Mouse (Mus musculus): ENCODE measurements around the gene Pbsn. TPM values are rescaled to one million over a fixed set of nuclear protein-coding genes. Genes with fewer than 3 reads are reported as not detected.

Pbsn gene
- polyA plus RNA-seq, 2 experiments, result not detected

DNA sequence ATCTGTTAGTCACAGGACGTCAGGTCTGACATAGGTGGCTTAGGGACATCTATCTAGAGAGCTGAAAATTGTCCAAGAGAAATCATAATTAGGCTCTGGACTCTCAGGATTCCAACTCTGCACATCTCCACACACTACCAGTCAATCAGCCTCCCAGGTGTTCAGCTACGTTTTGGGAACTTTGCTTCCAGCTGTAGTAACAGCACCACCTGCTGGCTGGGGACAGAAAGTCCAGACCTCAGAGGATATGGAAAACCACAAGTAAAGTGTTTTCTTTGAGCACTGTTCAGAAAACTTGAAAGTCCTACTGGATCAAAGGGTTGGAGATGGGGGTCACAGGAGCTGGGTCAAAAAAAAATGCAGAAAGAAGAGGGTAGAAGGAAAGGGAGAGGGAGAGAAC, 44.8 kb downstream of the Pbsn start:
- H3K36me3 ChIP-seq (ENCODE audit: control insufficient read depth, insufficient read depth, low read length), result no peaks in the 10 kb centered on the region
- no peak for ATAC-seq (ENCODE audit: low FRiP score, low read depth)
- H3K4me2 ChIP-seq (replicated peaks; ENCODE audit: low read depth, low read length, severe bottlenecking), result no peak overlapping the region
- H3K27me3 ChIP-seq (ENCODE audit: control insufficient read depth, insufficient read depth, low read length), result no peaks in the 10 kb centered on the region
- peak; percentile 21 for DNase-seq (ENCODE audit: low spot score)
- no peak for TF ChIP-seq POLR2A (IDR thresholded peaks at IDR 0.05; ENCODE audit: borderline replicate concordance, extremely low read depth, insufficient read depth, insufficient read length)
- H3K9me3 ChIP-seq (ENCODE audit: control insufficient read depth, low read length), result no peaks in the 10 kb centered on the region
- no peaks in the 10 kb centered on the region for H3K4me1 ChIP-seq (ENCODE audit: control insufficient read depth, insufficient read depth, low read length)
- no peak overlapping the region for H3K4me3 ChIP-seq (replicated peaks; ENCODE audit: low read length)
- H3K27ac ChIP-seq (replicated peaks; ENCODE audit: low read depth, low read length), result no peak overlapping the region
- WGBS, result 27% methylated on average over 2 of the region's 2 CpGs
- no peak overlapping the region for H3K9ac ChIP-seq (ENCODE audit: low read depth, low read length, severe bottlenecking)

- DNase-seq (ENCODE audit: low spot score) (no peak), ATAC-seq (ENCODE audit: low FRiP score, low read depth) (no peak)
- Histone ChIP-seq H3K4me1 (ENCODE audit: control insufficient read depth, insufficient read depth, low read length) (no peaks in the 10 kb centered on the region), H3K4me3 (replicated peaks; ENCODE audit: low read length) (no peak overlapping the region), H3K36me3 (ENCODE audit: control insufficient read depth, insufficient read depth, low read length) (no peaks in the 10 kb centered on the region), H3K27me3 (ENCODE audit: control insufficient read depth, insufficient read depth, low read length) (no peaks in the 10 kb centered on the region), H3K27ac (replicated peaks; ENCODE audit: low read depth, low read length) (no peak overlapping the region), H3K9me3 (ENCODE audit: control insufficient read depth, low read length) (no peaks in the 10 kb centered on the region), H3K4me2 (replicated peaks; ENCODE audit: low read depth, low read length, severe bottlenecking) (no peak overlapping the region), H3K9ac (ENCODE audit: low read depth, low read length, severe bottlenecking) (no peak overlapping the region)
- 74% methylated on average over 2 of the region's 2 CpGs for WGBS
- TF ChIP-seq POLR2A (IDR thresholded peaks at IDR 0.05; ENCODE audit: borderline replicate concordance, extremely low read depth, insufficient read depth, insufficient read length), result no peak
Measured at GRCm38 (mm10) chrX:77802293-77802692, 51.1 kb downstream of the Pbsn start.

DNA sequence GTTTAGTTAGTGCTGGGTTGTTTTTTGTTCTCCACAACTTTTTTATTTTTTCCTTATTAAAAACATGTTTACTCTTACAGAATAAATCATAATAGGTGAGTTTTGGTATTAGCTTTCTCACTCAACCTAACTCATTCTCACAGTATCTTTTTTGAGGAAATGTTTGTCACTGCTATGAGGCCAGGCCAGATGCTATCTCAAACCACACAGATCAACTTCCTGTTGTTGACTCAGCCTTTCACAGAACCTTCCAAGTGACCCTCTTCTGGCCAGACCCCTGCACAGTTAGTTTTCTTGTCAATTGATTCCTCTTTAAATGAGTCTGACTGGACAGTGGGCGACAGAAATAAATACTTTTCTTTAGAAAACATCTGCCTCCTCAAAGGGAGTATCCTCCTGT, 51.9 kb downstream of the Pbsn start:
- ATAC-seq (ENCODE audit: low FRiP score, low read depth), result no peak

GRCm38 (mm10) chrX:77799554-77799953, 53.9 kb downstream of the Pbsn start:
- DNase-seq (ENCODE audit: low spot score) (no peak), ATAC-seq (ENCODE audit: low FRiP score, low read depth) (no peak)
- Histone ChIP-seq H3K4me1 (ENCODE audit: control insufficient read depth, insufficient read depth, low read length) (no peaks in the 10 kb centered on the region), H3K4me3 (replicated peaks; ENCODE audit: low read length) (no peak overlapping the region), H3K36me3 (ENCODE audit: control insufficient read depth, insufficient read depth, low read length) (no peaks in the 10 kb centered on the region), H3K9ac (ENCODE audit: low read depth, low read length, severe bottlenecking) (no peak overlapping the region), H3K27me3 (ENCODE audit: control insufficient read depth, insufficient read depth, low read length) (no peaks in the 10 kb centered on the region), H3K9me3 (ENCODE audit: control insufficient read depth, low read length) (no peaks in the 10 kb centered on the region), H3K27ac (replicated peaks; ENCODE audit: low read depth, low read length) (no peak overlapping the region), H3K4me2 (replicated peaks; ENCODE audit: low read depth, low read length, severe bottlenecking) (no peak overlapping the region)
- no peak for TF ChIP-seq POLR2A (IDR thresholded peaks at IDR 0.05; ENCODE audit: borderline replicate concordance, extremely low read depth, insufficient read depth, insufficient read length)
- WGBS, result 63% methylated on average over 3 of the region's 3 CpGs

More for the DNA sequence above, 51.9 kb downstream of the Pbsn start:
- Histone ChIP-seq H3K4me2 (replicated peaks; ENCODE audit: low read depth, low read length, severe bottlenecking) (no peak overlapping the region), H3K4me1 (ENCODE audit: control insufficient read depth, insufficient read depth, low read length) (no peaks in the 10 kb centered on the region), H3K36me3 (ENCODE audit: control insufficient read depth, insufficient read depth, low read length) (no peaks in the 10 kb centered on the region), H3K27me3 (ENCODE audit: control insufficient read depth, insufficient read depth, low read length) (no peaks in the 10 kb centered on the region), H3K27ac (replicated peaks; ENCODE audit: low read depth, low read length) (no peak overlapping the region), H3K4me3 (replicated peaks; ENCODE audit: low read length) (no peak overlapping the region), H3K9me3 (ENCODE audit: control insufficient read depth, low read length) (no peaks in the 10 kb centered on the region), H3K9ac (ENCODE audit: low read depth, low read length, severe bottlenecking) (no peak overlapping the region)
- no peak for DNase-seq (ENCODE audit: low spot score)
- no peak for TF ChIP-seq POLR2A (IDR thresholded peaks at IDR 0.05; ENCODE audit: borderline replicate concordance, extremely low read depth, insufficient read depth, insufficient read length)
- 61% methylated on average over 1 of the region's 1 CpGs for WGBS

GRCm38 (mm10) chrX:77797801-77798200, 55.6 kb downstream of the Pbsn start:
- ATAC-seq (ENCODE audit: low FRiP score, low read depth) (no peak), DNase-seq (ENCODE audit: low spot score) (no peak)
- no peaks in the 10 kb centered on the region for H3K4me1 ChIP-seq (ENCODE audit: control insufficient read depth, insufficient read depth, low read length)
- H3K4me3 ChIP-seq (replicated peaks; ENCODE audit: low read length), result no peak overlapping the region
- no peak overlapping the region for H3K27ac ChIP-seq (replicated peaks; ENCODE audit: low read depth, low read length)
- no peak overlapping the region for H3K4me2 ChIP-seq (replicated peaks; ENCODE audit: low read depth, low read length, severe bottlenecking)
- no peak for TF ChIP-seq POLR2A (IDR thresholded peaks at IDR 0.05; ENCODE audit: borderline replicate concordance, extremely low read depth, insufficient read depth, insufficient read length)
- no peaks in the 10 kb centered on the region for H3K27me3 ChIP-seq (ENCODE audit: control insufficient read depth, insufficient read depth, low read length)
- H3K36me3 ChIP-seq (ENCODE audit: control insufficient read depth, insufficient read depth, low read length), result no peaks in the 10 kb centered on the region
- H3K9ac ChIP-seq (ENCODE audit: low read depth, low read length, severe bottlenecking), result no peak overlapping the region
- H3K9me3 ChIP-seq (ENCODE audit: control insufficient read depth, low read length), result no peaks in the 10 kb centered on the region

DNA sequence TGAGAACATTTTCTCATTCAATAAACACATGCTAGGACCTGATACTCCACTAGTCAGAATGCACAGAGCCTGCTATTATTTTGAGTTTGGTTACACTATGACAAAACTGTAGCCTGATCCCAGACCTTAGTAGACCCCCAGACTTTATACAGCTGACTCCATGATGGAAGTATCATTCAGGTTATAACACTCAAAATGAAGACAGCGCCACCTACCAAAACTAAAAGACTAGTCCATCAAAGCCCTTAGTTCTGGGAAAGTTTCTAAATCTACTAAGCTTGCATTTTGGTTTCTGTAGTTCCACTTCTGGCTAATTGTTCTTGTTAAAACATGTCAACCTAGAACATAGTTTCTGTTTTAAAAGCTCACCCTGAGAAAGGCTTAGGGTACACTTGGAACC, 56.5 kb downstream of the Pbsn start:
- H3K27ac ChIP-seq (replicated peaks; ENCODE audit: low read depth, low read length), result no peak overlapping the region
- no peak for ATAC-seq (ENCODE audit: low FRiP score, low read depth)
- no peaks in the 10 kb centered on the region for H3K4me1 ChIP-seq (ENCODE audit: control insufficient read depth, insufficient read depth, low read length)
- H3K27me3 ChIP-seq (ENCODE audit: control insufficient read depth, insufficient read depth, low read length), result no peaks in the 10 kb centered on the region
- 62% methylated on average over 1 of the region's 1 CpGs for WGBS
- no peak for TF ChIP-seq POLR2A (IDR thresholded peaks at IDR 0.05; ENCODE audit: borderline replicate concordance, extremely low read depth, insufficient read depth, insufficient read length)
- no peak overlapping the region for H3K9ac ChIP-seq (ENCODE audit: low read depth, low read length, severe bottlenecking)
- no peak overlapping the region for H3K4me2 ChIP-seq (replicated peaks; ENCODE audit: low read depth, low read length, severe bottlenecking)
- H3K4me3 ChIP-seq (replicated peaks; ENCODE audit: low read length), result peak overlapping the region; percentile 55; the same call in 1 of the 2 replicates
- DNase-seq (ENCODE audit: low spot score), result no peak
- no peaks in the 10 kb centered on the region for H3K36me3 ChIP-seq (ENCODE audit: control insufficient read depth, insufficient read depth, low read length)
- H3K9me3 ChIP-seq (ENCODE audit: control insufficient read depth, low read length), result no peaks in the 10 kb centered on the region

Data from limb, embryonic 14.5 days (tissue).